Mouse (Mus musculus) embryo, embryonic 10.5 days (tissue): ENCODE measurements at regions not wholly inside any gene's neighbourhood (a gene's known extent, or its start where the extent isn't known, plus 50 kb on each side); places are given as distances from the start of the nearest gene placed in this dataset.
A peak's percentile ranks its signal among the peaks of the same experiment; 100 is the strongest.
"Not testable (repeated sequence)": the region's sequence is repeated elsewhere in the genome, so short reads cannot be mapped to it uniquely, and the experiment has no call there.

ENCODE experiments used
- DNase-seq: peaks from one replicate; pipeline ENCODE4 v3.0.0-alpha.2; 2015; ENCODE audit warnings: low spot score

- peak; percentile 28 for DNase-seq
Observed at GRCm38 (mm10) chr10:38458975-38459374, 362.6 kb downstream of the Rfpl4b start.

GRCm38 (mm10) chr10:38458424-38458823, 363.2 kb downstream of the Rfpl4b start:
- no peak for DNase-seq

- DNase-seq, result no peak
Observed at GRCm38 (mm10) chr10:38456786-38457185, 364.8 kb downstream of the Rfpl4b start.

DNA sequence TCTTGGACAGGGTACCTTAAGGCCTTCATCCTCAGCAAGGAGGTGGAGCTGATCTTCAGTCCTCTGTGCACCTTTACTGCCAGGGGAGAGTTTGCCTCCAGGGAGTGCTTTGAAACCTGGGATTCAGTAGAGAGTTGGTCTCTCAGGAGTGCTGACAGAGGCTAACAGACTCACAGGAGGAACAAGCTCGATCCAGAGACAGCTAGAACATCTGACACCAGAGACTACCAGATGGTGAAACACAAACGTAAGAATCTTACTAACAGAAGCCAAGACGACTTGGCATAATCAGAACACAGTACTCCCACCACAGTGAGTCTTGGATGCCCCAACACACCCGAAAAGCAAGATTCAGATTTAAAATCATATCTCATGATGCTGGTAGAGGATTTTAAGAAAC, 372.3 kb downstream of the Rfpl4b start:
- no peak for DNase-seq

GRCm38 (mm10) chr10:38447706-38448105, 373.9 kb downstream of the Rfpl4b start:
- DNase-seq, result no peak

DNA sequence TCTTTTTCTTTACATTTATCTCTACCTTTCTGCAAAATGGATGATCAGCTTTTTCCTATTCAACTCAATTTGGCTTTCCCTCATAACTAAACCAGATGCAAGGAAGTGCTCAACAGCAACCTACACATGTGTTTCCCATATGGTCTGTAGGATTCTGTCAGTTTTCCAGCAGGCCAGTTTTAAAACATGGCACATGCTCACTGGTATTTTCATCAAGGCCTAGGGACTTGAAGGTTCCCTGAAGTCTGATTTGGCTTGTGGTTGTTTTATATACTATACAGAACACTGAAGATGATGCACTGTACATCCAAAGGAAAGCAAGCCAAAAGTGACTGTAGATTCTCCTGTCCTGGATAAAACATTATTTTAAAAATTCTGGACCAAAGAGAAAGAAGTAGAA, 374.3 kb downstream of the Rfpl4b start:
- peak; percentile 29 for DNase-seq

DNA sequence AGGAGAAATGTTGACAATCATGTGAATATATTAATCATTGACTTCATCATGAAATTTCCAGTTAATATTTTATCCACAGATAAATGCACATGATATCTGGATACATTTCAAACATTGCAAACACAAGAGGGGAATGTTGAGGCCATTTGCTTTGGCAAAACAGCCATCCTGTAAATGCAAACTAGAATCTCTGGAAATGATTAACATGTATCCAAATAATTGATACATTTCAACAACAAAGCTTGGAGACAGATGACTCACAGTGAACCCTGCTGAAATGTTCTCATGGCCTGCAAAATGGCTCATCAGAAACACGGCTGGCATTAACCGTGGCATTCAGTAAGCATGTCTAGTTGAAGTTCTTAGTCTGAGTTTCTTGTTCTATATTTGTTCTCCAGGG, 382.3 kb downstream of the Rfpl4b start:
- no peak for DNase-seq

GRCm38 (mm10) chr10:38436907-38437306, 384.7 kb downstream of the Rfpl4b start:
- no peak for DNase-seq

GRCm38 (mm10) chr10:38421541-38421940, 400.0 kb downstream of the Rfpl4b start:
- no peak for DNase-seq

GRCm38 (mm10) chr10:38419771-38420170, 401.8 kb downstream of the Rfpl4b start:
- DNase-seq, result no peak

GRCm38 (mm10) chr10:38383161-38383560, 438.4 kb downstream of the Rfpl4b start:
- DNase-seq, result no peak

- DNase-seq, result no peak
Observed at GRCm38 (mm10) chr10:38381873-38382296, 439.7 kb downstream of the Rfpl4b start.

GRCm38 (mm10) chr10:38380388-38380787, 441.2 kb downstream of the Rfpl4b start:
- DNase-seq, result no peak

GRCm38 (mm10) chr10:38366776-38367175, 454.8 kb downstream of the Rfpl4b start:
- no peak for DNase-seq

DNA sequence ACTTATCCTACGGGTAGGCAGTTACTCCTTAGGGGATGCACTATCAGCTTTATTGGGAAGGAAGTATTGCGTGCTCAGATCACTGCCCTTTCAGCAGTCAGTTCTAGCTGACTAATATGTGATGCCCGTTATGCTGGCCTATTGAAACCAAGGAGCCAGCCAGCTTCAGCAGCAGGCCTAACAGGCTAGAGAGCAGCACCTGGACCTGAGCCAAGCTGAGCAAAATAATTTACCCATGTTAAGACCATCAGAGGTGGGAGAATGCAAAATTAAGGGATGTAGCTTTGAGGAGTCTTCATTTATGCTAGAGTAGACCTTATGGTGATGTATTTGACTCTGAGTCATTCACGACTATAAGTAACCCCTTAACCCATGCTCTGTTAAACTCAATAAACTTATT, 456.7 kb downstream of the Rfpl4b start:
- no peak for DNase-seq

DNA sequence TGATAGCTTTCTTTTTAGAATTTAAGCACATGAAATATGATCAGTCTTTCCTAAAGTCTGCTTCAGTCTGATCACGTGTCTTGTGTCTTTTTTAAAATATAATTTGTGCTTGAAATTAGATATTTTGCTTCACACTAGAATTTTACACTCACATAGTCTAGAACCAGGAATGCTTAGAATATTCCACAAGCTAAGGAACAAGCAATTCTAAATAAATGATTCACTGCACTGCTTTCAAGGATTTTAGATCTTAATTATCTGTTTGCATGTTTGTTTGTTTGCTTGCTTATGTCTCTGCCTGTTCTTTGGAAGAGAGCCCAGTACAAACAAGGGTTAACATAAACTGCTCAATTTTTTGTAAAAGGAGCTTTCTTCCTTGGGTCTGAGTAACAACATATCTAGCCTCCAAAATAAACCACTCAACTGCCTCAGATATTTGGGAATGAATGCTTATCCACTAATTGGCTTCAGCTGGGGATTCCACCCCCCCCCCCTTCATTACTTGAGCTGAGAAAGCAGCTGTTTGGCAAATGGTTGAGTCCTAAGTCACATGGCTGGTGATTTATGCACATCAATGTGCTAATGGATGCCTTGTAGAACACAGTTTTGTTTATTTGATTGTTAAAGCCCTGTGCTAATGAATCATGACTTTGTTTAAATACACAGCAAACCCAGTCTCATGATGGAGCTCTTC, 463.9 kb downstream of the Rfpl4b start:
- peak; percentile 55 for DNase-seq

DNA sequence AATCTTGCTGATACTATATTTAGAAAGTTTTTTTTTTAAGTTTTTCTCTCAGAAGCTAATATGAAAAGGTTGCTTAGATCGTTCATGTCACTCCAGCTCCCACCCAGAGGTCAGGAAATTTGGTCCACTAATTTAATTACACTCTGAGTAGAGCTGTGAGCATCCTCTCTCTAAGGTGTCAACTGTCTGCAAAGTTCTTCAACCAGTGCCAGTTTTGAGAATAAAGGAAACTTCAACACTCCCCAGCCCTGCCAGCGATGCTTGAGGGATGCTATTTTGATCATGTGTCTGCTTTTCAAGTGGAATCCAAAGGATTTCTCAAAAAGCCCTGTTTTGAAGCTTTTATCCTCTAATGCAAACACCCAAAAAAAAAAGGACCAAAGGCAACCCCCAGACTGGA, 467.6 kb downstream of the Rfpl4b start:
- no peak for DNase-seq

DNA sequence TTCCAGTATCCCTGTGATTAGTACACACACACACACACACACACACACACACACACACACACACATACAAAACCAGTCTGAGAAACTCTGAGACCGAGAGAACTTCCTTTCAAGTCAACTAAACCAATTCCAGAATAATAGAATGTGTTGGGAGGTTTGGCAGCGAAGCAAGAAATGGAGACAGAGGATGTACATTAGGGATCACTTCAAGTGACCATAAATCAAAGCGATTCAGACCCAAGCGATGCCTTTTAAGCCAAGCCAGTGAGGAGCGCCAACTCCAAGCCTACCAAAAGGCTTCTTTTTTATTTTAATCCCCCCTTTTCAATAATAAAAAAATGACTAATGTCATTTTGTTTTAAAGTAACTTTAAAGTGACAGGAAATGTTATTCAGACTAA, 468.1 kb downstream of the Rfpl4b start:
- DNase-seq, result no peak

- DNase-seq, result not testable (repeated sequence)
Observed at GRCm38 (mm10) chr10:38347029-38347428, 474.6 kb downstream of the Rfpl4b start.

GRCm38 (mm10) chr10:38340406-38341175, 481.0 kb downstream of the Rfpl4b start:
- peak; percentile 29 for DNase-seq

- no peak for DNase-seq
Observed at GRCm38 (mm10) chr10:38308716-38309392, 512.7 kb downstream of the Rfpl4b start.

- no peak for DNase-seq
Observed at GRCm38 (mm10) chr10:38295724-38296123, 525.9 kb downstream of the Rfpl4b start.

- no peak for DNase-seq
Observed at GRCm38 (mm10) chr10:38288689-38289283, 532.8 kb downstream of the Rfpl4b start.
